Mouse (Mus musculus): ENCODE results near the gene Gm49383. TPM values are rescaled to one million over a fixed set of nuclear protein-coding genes. Genes with fewer than 3 reads are reported as not detected.
"Not testable (repeated sequence)": the region's sequence is repeated elsewhere in the genome, so short reads cannot be mapped to it uniquely, and the experiment has no call there.

Gm49383 gene
- total and polyA plus RNA-seq, 3 experiments: 1.00 to 3.1 (median 2.2) TPM

GRCm38 (mm10) chr12:69177526-69177925 is 19.4 kb downstream of the Gm49383 start:
- 92% methylated on average over 3 of the region's 3 CpGs for WGBS
- TF ChIP-seq EP300 (IDR thresholded peaks at IDR 0.05; ENCODE audit: insufficient read depth, low read depth, low read length) (no peak), POLR2A (IDR thresholded peaks at IDR 0.05; ENCODE audit: insufficient read depth, low read depth, low read length) (no peak), CTCF (IDR thresholded peaks at IDR 0.05) (no peak)
- H3K27me3 ChIP-seq (ENCODE audit: control insufficient read depth, insufficient read depth, low read length): no peaks in the 10 kb centered on the region
- intact Hi-C loops (cut with DNase I): no loop called here
- H3K4me3 ChIP-seq: no peak overlapping the region
- no peak for DNase-seq
- peaks cover 2% of the 10 kb centered on the region for H3K36me3 ChIP-seq (ENCODE audit: control insufficient read depth, insufficient read depth, low read length)
- no peak overlapping the region for H3K27ac ChIP-seq
- H3K4me1 ChIP-seq (ENCODE audit: control insufficient read depth, insufficient read depth, low read length): no peaks in the 10 kb centered on the region
- no peaks in the 10 kb centered on the region for H3K79me2 ChIP-seq (replicated peaks; ENCODE audit: control insufficient read depth, insufficient read depth, low read length)
- H3K9ac ChIP-seq (ENCODE audit: low read depth, low read length): no peak overlapping the region

GRCm38 (mm10) chr12:69175975-69176374 is 20.9 kb downstream of the Gm49383 start:
- Histone ChIP-seq H3K9ac (ENCODE audit: low read depth, low read length) (no peak overlapping the region), H3K4me3 (no peak overlapping the region), H3K4me1 (ENCODE audit: control insufficient read depth, insufficient read depth, low read length) (no peaks in the 10 kb centered on the region), H3K27me3 (ENCODE audit: control insufficient read depth, insufficient read depth, low read length) (no peaks in the 10 kb centered on the region), H3K36me3 (ENCODE audit: control insufficient read depth, insufficient read depth, low read length) (no peaks in the 10 kb centered on the region), H3K27ac (no peak overlapping the region), H3K79me2 (replicated peaks; ENCODE audit: control insufficient read depth, insufficient read depth, low read length) (no peaks in the 10 kb centered on the region)
- DNase-seq: no peak
- no peak for TF ChIP-seq POLR2A (IDR thresholded peaks at IDR 0.05; ENCODE audit: insufficient read depth, low read depth, low read length)
- TF ChIP-seq CTCF (IDR thresholded peaks at IDR 0.05): no peak
- no peak for TF ChIP-seq EP300 (IDR thresholded peaks at IDR 0.05; ENCODE audit: insufficient read depth, low read depth, low read length)
- WGBS: 91% methylated on average over 3 of the region's 3 CpGs
- intact Hi-C loops (cut with DNase I): no loop called here

- no peak overlapping the region for H3K9ac ChIP-seq (ENCODE audit: low read depth, low read length)
- TF ChIP-seq EP300 (IDR thresholded peaks at IDR 0.05; ENCODE audit: insufficient read depth, low read depth, low read length) (no peak), CTCF (IDR thresholded peaks at IDR 0.05) (no peak), POLR2A (IDR thresholded peaks at IDR 0.05; ENCODE audit: insufficient read depth, low read depth, low read length) (no peak)
- H3K27me3 ChIP-seq (ENCODE audit: control insufficient read depth, insufficient read depth, low read length): no peaks in the 10 kb centered on the region
- no peaks in the 10 kb centered on the region for H3K36me3 ChIP-seq (ENCODE audit: control insufficient read depth, insufficient read depth, low read length)
- intact Hi-C loops (cut with DNase I): no loop called here
- H3K27ac ChIP-seq: no peak overlapping the region
- DNase-seq: no peak
- no peaks in the 10 kb centered on the region for H3K79me2 ChIP-seq (replicated peaks; ENCODE audit: control insufficient read depth, insufficient read depth, low read length)
- H3K4me3 ChIP-seq: no peak overlapping the region
- H3K4me1 ChIP-seq (ENCODE audit: control insufficient read depth, insufficient read depth, low read length): no peaks in the 10 kb centered on the region
- 86% methylated on average over 2 of the region's 2 CpGs for WGBS
These were observed 25.6 kb downstream of the Gm49383 start for GRCm38 (mm10) chr12:69171307-69171706.

GRCm38 (mm10) chr12:69168461-69169106 is 28.3 kb downstream of the Gm49383 start, which contains the start of gene Lrr1:
TSS of gene Lrr1 (plus strand) at chr12:69168814.
- WGBS: under 1% methylated on average over 40 of the region's 40 CpGs
- Histone ChIP-seq H3K27ac (peak within 1 kb of the TSS; percentile 98), H3K79me2 (replicated peaks; ENCODE audit: control insufficient read depth, insufficient read depth, low read length) (no peaks in the 10 kb centered on the region), H3K9ac (ENCODE audit: low read depth, low read length) (peak within 1 kb of the TSS; percentile 76), H3K4me1 (ENCODE audit: control insufficient read depth, insufficient read depth, low read length) (no peaks in the 10 kb centered on the region), H3K4me3 (peak within 1 kb of the TSS; percentile 89), H3K27me3 (ENCODE audit: control insufficient read depth, insufficient read depth, low read length) (no peaks in the 10 kb centered on the region), H3K36me3 (ENCODE audit: control insufficient read depth, insufficient read depth, low read length) (no peaks in the 10 kb centered on the region)
- peak; percentile 90 to 93 for DNase-seq
- intact Hi-C loops (cut with DNase I): no loop called here
- peak; percentile 65; the same call in 1 of the 2 replicates for TF ChIP-seq EP300 (IDR thresholded peaks at IDR 0.05; ENCODE audit: insufficient read depth, low read depth, low read length)
- no peak for TF ChIP-seq POLR2A (IDR thresholded peaks at IDR 0.05; ENCODE audit: insufficient read depth, low read depth, low read length)

GRCm38 (mm10) chr12:69167656-69168460 is 29.0 kb downstream of the Gm49383 start:
- Histone ChIP-seq H3K4me1 (ENCODE audit: control insufficient read depth, insufficient read depth, low read length) (no peaks in the 10 kb centered on the region), H3K27ac (peak overlapping the region; percentile 98), H3K4me3 (peak overlapping the region; percentile 89), H3K9ac (ENCODE audit: low read depth, low read length) (peak overlapping the region; percentile 76), H3K36me3 (ENCODE audit: control insufficient read depth, insufficient read depth, low read length) (no peaks in the 10 kb centered on the region), H3K27me3 (ENCODE audit: control insufficient read depth, insufficient read depth, low read length) (no peaks in the 10 kb centered on the region), H3K79me2 (replicated peaks; ENCODE audit: control insufficient read depth, insufficient read depth, low read length) (no peaks in the 10 kb centered on the region)
- WGBS: 8% methylated on average over 18 of the region's 18 CpGs
- no peak for DNase-seq
- no peak for TF ChIP-seq EP300 (IDR thresholded peaks at IDR 0.05; ENCODE audit: insufficient read depth, low read depth, low read length)
- TF ChIP-seq CTCF (IDR thresholded peaks at IDR 0.05): no peak
- TF ChIP-seq POLR2A (IDR thresholded peaks at IDR 0.05; ENCODE audit: insufficient read depth, low read depth, low read length): no peak
- intact Hi-C loops (cut with DNase I): no loop called here

GRCm38 (mm10) chr12:69166861-69167581 is 29.9 kb downstream of the Gm49383 start:
- H3K79me2 ChIP-seq (replicated peaks; ENCODE audit: control insufficient read depth, insufficient read depth, low read length); intact Hi-C loops (cut with DNase I); H3K4me3 ChIP-seq; H3K27ac ChIP-seq; H3K27me3 ChIP-seq (ENCODE audit: control insufficient read depth, insufficient read depth, low read length); H3K36me3 ChIP-seq (ENCODE audit: control insufficient read depth, insufficient read depth, low read length); DNase-seq; H3K9ac ChIP-seq (ENCODE audit: low read depth, low read length); H3K4me1 ChIP-seq (ENCODE audit: control insufficient read depth, insufficient read depth, low read length): not testable (repeated sequence)
- WGBS: 72% methylated on average over 8 of the region's 8 CpGs

All from heart, adult 2 months (tissue).